Mouse (Mus musculus): Measurements from ENCODE around the gene Poc1a. TPM values are rescaled to one million over a fixed set of nuclear protein-coding genes. Genes with fewer than 3 reads are reported as not detected.
A peak's percentile ranks its signal among the peaks of the same experiment; 100 is the strongest.

Poc1a gene
- polyA plus RNA-seq, 1 experiment = 6.1 TPM

GRCm38 (mm10) chr9:106368831-106369501, 88.1 kb downstream of the Poc1a start:
- DNase-seq = peak; percentile 56
- peak overlapping the region; percentile 66 for H3K4me3 ChIP-seq (ENCODE audit: insufficient read depth, low read depth, low read length)
- H3K4me1 ChIP-seq (ENCODE audit: control insufficient read depth, insufficient read depth, low read length) = peaks cover 14% of the 10 kb centered on the region
- TF ChIP-seq CTCF (conservative IDR thresholded peaks at IDR 0.05; ENCODE audit: insufficient read depth, insufficient read length, low read depth, low read length) = no peak; the same call in 1 of the 2 replicates
- no peak for TF ChIP-seq POLR2A (IDR thresholded peaks at IDR 0.05; ENCODE audit: low read depth, low read length)
- no peaks in the 10 kb centered on the region for H3K27me3 ChIP-seq (replicated peaks; ENCODE audit: control insufficient read depth, insufficient read depth, low read length)
- H3K36me3 ChIP-seq (ENCODE audit: control insufficient read depth, insufficient read depth, low read length) = peaks cover 4% of the 10 kb centered on the region; the same call in 1 of the 2 replicates
- under 1% methylated on average over 72 of the region's 72 CpGs for WGBS
- H3K27ac ChIP-seq (ENCODE audit: insufficient read depth, low read depth, low read length) = peak overlapping the region; percentile 58

- peak overlapping the region; percentile 58 for H3K27ac ChIP-seq (ENCODE audit: insufficient read depth, low read depth, low read length)
- 5% methylated on average over 11 of the region's 11 CpGs for WGBS
- no peaks in the 10 kb centered on the region for H3K27me3 ChIP-seq (replicated peaks; ENCODE audit: control insufficient read depth, insufficient read depth, low read length)
- peaks cover 5% of the 10 kb centered on the region; the same call in 1 of the 2 replicates for H3K36me3 ChIP-seq (ENCODE audit: control insufficient read depth, insufficient read depth, low read length)
- H3K4me3 ChIP-seq (ENCODE audit: insufficient read depth, low read depth, low read length) = peak overlapping the region; percentile 66
- peak; percentile 56 for DNase-seq
- H3K4me1 ChIP-seq (ENCODE audit: control insufficient read depth, insufficient read depth, low read length) = peaks cover 14% of the 10 kb centered on the region
- no peak for TF ChIP-seq POLR2A (IDR thresholded peaks at IDR 0.05; ENCODE audit: low read depth, low read length)
Measured at GRCm38 (mm10) chr9:106369801-106370485, 89.1 kb downstream of the Poc1a start.

- H3K36me3 ChIP-seq (ENCODE audit: control insufficient read depth, insufficient read depth, low read length) = peaks cover 5% of the 10 kb centered on the region; the same call in 1 of the 2 replicates
- TF ChIP-seq POLR2A (IDR thresholded peaks at IDR 0.05; ENCODE audit: low read depth, low read length) (no peak), CTCF (conservative IDR thresholded peaks at IDR 0.05; ENCODE audit: insufficient read depth, insufficient read length, low read depth, low read length) (no peak)
- 68% methylated on average over 30 of the region's 30 CpGs for WGBS
- peak overlapping the region; percentile 88 for H3K27ac ChIP-seq (ENCODE audit: insufficient read depth, low read depth, low read length)
- DNase-seq = no peak
- no peaks in the 10 kb centered on the region for H3K27me3 ChIP-seq (replicated peaks; ENCODE audit: control insufficient read depth, insufficient read depth, low read length)
- peaks cover 14% of the 10 kb centered on the region for H3K4me1 ChIP-seq (ENCODE audit: control insufficient read depth, insufficient read depth, low read length)
- peak overlapping the region; percentile 66 for H3K4me3 ChIP-seq (ENCODE audit: insufficient read depth, low read depth, low read length)
Measured at GRCm38 (mm10) chr9:106370620-106371383, 89.9 kb downstream of the Poc1a start.

- H3K4me1 ChIP-seq (ENCODE audit: control insufficient read depth, insufficient read depth, low read length) = peaks cover 14% of the 10 kb centered on the region
- peak overlapping the region; percentile 23 for H3K4me3 ChIP-seq (ENCODE audit: insufficient read depth, low read depth, low read length)
- DNase-seq = no peak
- H3K27ac ChIP-seq (ENCODE audit: insufficient read depth, low read depth, low read length) = peak overlapping the region; percentile 88
- 21% methylated on average over 6 of the region's 6 CpGs for WGBS
- TF ChIP-seq CTCF (conservative IDR thresholded peaks at IDR 0.05; ENCODE audit: insufficient read depth, insufficient read length, low read depth, low read length) (no peak), POLR2A (IDR thresholded peaks at IDR 0.05; ENCODE audit: low read depth, low read length) (no peak)
- H3K27me3 ChIP-seq (replicated peaks; ENCODE audit: control insufficient read depth, insufficient read depth, low read length) = no peaks in the 10 kb centered on the region
- H3K36me3 ChIP-seq (ENCODE audit: control insufficient read depth, insufficient read depth, low read length) = peaks cover 5% of the 10 kb centered on the region; the same call in 1 of the 2 replicates
Measured at GRCm38 (mm10) chr9:106371384-106371671, 90.5 kb downstream of the Poc1a start.

GRCm38 (mm10) chr9:106371776-106372175, 90.9 kb downstream of the Poc1a start:
- peak overlapping the region; percentile 88 for H3K27ac ChIP-seq (ENCODE audit: insufficient read depth, low read depth, low read length)

GRCm38 (mm10) chr9:106372431-106373412, 91.9 kb downstream of the Poc1a start:
- Histone ChIP-seq H3K27ac (ENCODE audit: insufficient read depth, low read depth, low read length) (peak overlapping the region; percentile 66), H3K4me3 (ENCODE audit: insufficient read depth, low read depth, low read length) (peak overlapping the region; percentile 9; the same call in 1 of the 2 replicates), H3K36me3 (ENCODE audit: control insufficient read depth, insufficient read depth, low read length) (peaks cover 5% of the 10 kb centered on the region), H3K4me1 (ENCODE audit: control insufficient read depth, insufficient read depth, low read length) (peaks cover 14% of the 10 kb centered on the region), H3K27me3 (replicated peaks; ENCODE audit: control insufficient read depth, insufficient read depth, low read length) (no peaks in the 10 kb centered on the region)
- no peak for TF ChIP-seq POLR2A (IDR thresholded peaks at IDR 0.05; ENCODE audit: low read depth, low read length)
- no peak for TF ChIP-seq CTCF (conservative IDR thresholded peaks at IDR 0.05; ENCODE audit: insufficient read depth, insufficient read length, low read depth, low read length)
- 76% methylated on average over 11 of the region's 11 CpGs for WGBS
- DNase-seq = no peak

More at GRCm38 (mm10) chr9:106371776-106372175, 90.9 kb downstream of the Poc1a start:
- Histone ChIP-seq H3K4me1 (ENCODE audit: control insufficient read depth, insufficient read depth, low read length) (peaks cover 14% of the 10 kb centered on the region), H3K4me3 (ENCODE audit: insufficient read depth, low read depth, low read length) (peak overlapping the region; percentile 23), H3K27me3 (replicated peaks; ENCODE audit: control insufficient read depth, insufficient read depth, low read length) (no peaks in the 10 kb centered on the region), H3K36me3 (ENCODE audit: control insufficient read depth, insufficient read depth, low read length) (peaks cover 5% of the 10 kb centered on the region; the same call in 1 of the 2 replicates)
- 2% methylated on average over 6 of the region's 6 CpGs for WGBS
- TF ChIP-seq POLR2A (IDR thresholded peaks at IDR 0.05; ENCODE audit: low read depth, low read length) = no peak
- TF ChIP-seq CTCF (conservative IDR thresholded peaks at IDR 0.05; ENCODE audit: insufficient read depth, insufficient read length, low read depth, low read length) = no peak
- DNase-seq = peak; percentile 96
